In genomic region chr5:52588650-52589049, GRCm38 (mm10) we compare ENCODE assay signal across 28 mouse cellular contexts. TPM values are rescaled to one million over a fixed set of nuclear protein-coding genes. Genes with fewer than 3 reads are reported as not detected.
A peak's percentile ranks its signal among the peaks of the same experiment; 100 is the strongest.
DNase-seq lines count a peak whose midpoint lies in the region; ATAC-seq and TF ChIP-seq lines count a peak whose summit lies in the region.
"Had no signal": no experiment of that assay in that cellular context is flagged by ENCODE, and none has a peak within 500 bp of the region (broad histone marks: within the 10 kb centered on the region; RNA-seq: fewer than 3 reads in every experiment).

No protein-coding gene starts in this region.

- no peak for TF ChIP-seq EP300 in liver, postnatal 0 days (IDR thresholded peaks at IDR 0.05; ENCODE audit: low read depth)

- H3K27me3 ChIP-seq in liver, postnatal 0 days (ENCODE audit: insufficient read depth, low read length) = no peaks in the 10 kb centered on the region
- H3K27me3 ChIP-seq in liver, embryonic 11.5 days (replicated peaks; ENCODE audit: control insufficient read depth, insufficient read depth, low read length) = no peaks in the 10 kb centered on the region
- H3K27me3 ChIP-seq in kidney, adult 2 months (replicated peaks; ENCODE audit: control insufficient read depth, insufficient read depth, low read length) = no peaks in the 10 kb centered on the region
- no peaks in the 10 kb centered on the region for H3K27me3 ChIP-seq in kidney, postnatal 0 days (ENCODE audit: insufficient read depth, low read length)
- H3K27me3 ChIP-seq: embryonic facial prominence, embryonic 13.5 days; forebrain, embryonic 15.5 days; heart, embryonic 15.5 days; hindbrain, embryonic 12.5 days; limb, embryonic 15.5 days; Patski had no signal

- no peaks in the 10 kb centered on the region for H3K9me3 ChIP-seq in liver, postnatal 0 days (ENCODE audit: low read length)
- no peaks in the 10 kb centered on the region for H3K9me3 ChIP-seq in liver, embryonic 11.5 days (ENCODE audit: control insufficient read depth, low read length)
- no peaks in the 10 kb centered on the region for H3K9me3 ChIP-seq in kidney, postnatal 0 days (replicated peaks; ENCODE audit: low read length)
- H3K9me3 ChIP-seq: embryonic facial prominence, embryonic 13.5 days; forebrain, embryonic 10.5 days; forebrain, embryonic 15.5 days; heart, embryonic 10.5 days; heart, embryonic 15.5 days; hindbrain, embryonic 12.5 days; limb, embryonic 10.5 days; limb, embryonic 15.5 days had no signal

- 0 out of 2 replicates have a peak, but pooled peaks have one; percentile 36 for ATAC-seq in liver, postnatal 0 days
- ATAC-seq in liver, embryonic 11.5 days (replicated peaks; ENCODE audit: low FRiP score) = no peak
- ATAC-seq in kidney, postnatal 0 days (replicated peaks; ENCODE audit: low FRiP score, low read depth) = peak; percentile 80
- ATAC-seq: forebrain, embryonic 15.5 days; hindbrain, postnatal 0 days; Patski had no signal

- H3K4me3 ChIP-seq in liver, postnatal 0 days (ENCODE audit: low read depth, low read length) = no peak overlapping the region
- no peak overlapping the region for H3K4me3 ChIP-seq in liver, embryonic 11.5 days (ENCODE audit: low read depth, low read length)
- no peak overlapping the region for H3K4me3 ChIP-seq in kidney, adult 2 months (ENCODE audit: insufficient read depth, low read depth, low read length)
- H3K4me3 ChIP-seq in kidney, postnatal 0 days (replicated peaks; ENCODE audit: low read depth, low read length) = no peak overlapping the region
- H3K4me3 ChIP-seq: embryonic facial prominence, embryonic 13.5 days; forebrain, embryonic 10.5 days; forebrain, embryonic 15.5 days; heart, embryonic 10.5 days; heart, embryonic 15.5 days; hindbrain, embryonic 12.5 days; limb, embryonic 10.5 days; limb, embryonic 15.5 days had no signal

- no peaks in the 10 kb centered on the region for H3K4me1 ChIP-seq in liver, postnatal 0 days (ENCODE audit: insufficient read depth)
- no peaks in the 10 kb centered on the region for H3K4me1 ChIP-seq in liver, embryonic 11.5 days (replicated peaks; ENCODE audit: control insufficient read depth, insufficient read depth, low read length)
- H3K4me1 ChIP-seq in kidney, adult 2 months (ENCODE audit: control insufficient read depth, insufficient read depth, low read length) = peaks cover 14% of the 10 kb centered on the region; the same call in 1 of the 2 replicates
- H3K4me1 ChIP-seq in kidney, postnatal 0 days (replicated peaks; ENCODE audit: insufficient read depth, low read length) = no peaks in the 10 kb centered on the region
- H3K4me1 ChIP-seq: embryonic facial prominence, embryonic 13.5 days; forebrain, embryonic 10.5 days; forebrain, embryonic 15.5 days; heart, embryonic 10.5 days; hindbrain, embryonic 12.5 days; limb, embryonic 10.5 days; limb, embryonic 15.5 days had no signal

- WGBS in liver, postnatal 0 days (ENCODE audit: insufficient replicate concordance) = 59% methylated on average over 4 of the region's 4 CpGs
- 75% methylated on average over 4 of the region's 4 CpGs for WGBS in liver, embryonic 11.5 days
- WGBS in kidney, adult 2 months = 50% methylated on average over 4 of the region's 4 CpGs
- WGBS in kidney, postnatal 0 days = 70% methylated on average over 4 of the region's 4 CpGs

- no peak for TF ChIP-seq CTCF in liver, postnatal 0 days (IDR thresholded peaks at IDR 0.05; ENCODE audit: low read depth)
- no peak for TF ChIP-seq CTCF in kidney, adult 2 months (conservative IDR thresholded peaks at IDR 0.05; ENCODE audit: insufficient read depth, insufficient read length, low read depth, low read length)
- TF ChIP-seq CTCF in kidney, postnatal 0 days (IDR thresholded peaks at IDR 0.05; ENCODE audit: low read depth) = no peak

- no peak overlapping the region for H3K9ac ChIP-seq in liver, postnatal 0 days (replicated peaks)
- H3K9ac ChIP-seq in liver, embryonic 11.5 days (ENCODE audit: low read depth, low read length) = no peak overlapping the region
- H3K9ac ChIP-seq in kidney, postnatal 0 days (ENCODE audit: low read depth, low read length) = no peak overlapping the region
- H3K9ac ChIP-seq: embryonic facial prominence, embryonic 13.5 days; forebrain, embryonic 15.5 days; heart, embryonic 15.5 days; hindbrain, embryonic 12.5 days; limb, embryonic 15.5 days had no signal

- no peak for TF ChIP-seq POLR2A in kidney, adult 2 months (IDR thresholded peaks at IDR 0.05; ENCODE audit: low read depth, low read length)

- H3K4me2 ChIP-seq in liver, postnatal 0 days (ENCODE audit: low read depth, low read length) = no peak overlapping the region
- no peak overlapping the region for H3K4me2 ChIP-seq in liver, embryonic 11.5 days
- H3K4me2 ChIP-seq in kidney, postnatal 0 days (ENCODE audit: low read length) = no peak overlapping the region
- H3K4me2 ChIP-seq: embryonic facial prominence, embryonic 13.5 days; forebrain, embryonic 15.5 days; heart, embryonic 15.5 days; hindbrain, embryonic 12.5 days; limb, embryonic 15.5 days had no signal

- H3K27ac ChIP-seq in liver, postnatal 0 days (ENCODE audit: low read depth) = no peak overlapping the region
- no peak overlapping the region for H3K27ac ChIP-seq in liver, embryonic 11.5 days (ENCODE audit: low read depth, low read length)
- peak overlapping the region; percentile 75; the same call in 1 of the 2 replicates for H3K27ac ChIP-seq in kidney, adult 2 months (ENCODE audit: insufficient read depth, low read depth, low read length)
- 0 out of 2 replicates have a peak overlapping the region, but pooled peaks have one; percentile 19 for H3K27ac ChIP-seq in kidney, postnatal 0 days
- H3K27ac ChIP-seq: embryonic facial prominence, embryonic 13.5 days; forebrain, embryonic 10.5 days; forebrain, embryonic 15.5 days; heart, embryonic 10.5 days; heart, embryonic 15.5 days; hindbrain, embryonic 12.5 days; hindbrain, postnatal 0 days; limb, embryonic 10.5 days; limb, embryonic 15.5 days had no signal

- no peak for DNase-seq in liver, postnatal 0 days
- no peak for DNase-seq in liver, embryonic 11.5 days (ENCODE audit: low spot score)
- DNase-seq in kidney, adult 2 months = peak; percentile 83
- no peak for DNase-seq in kidney, postnatal 0 days (ENCODE audit: low spot score)
- DNase-seq in spleen, postnatal 4 days (ENCODE audit: low spot score in 2 of 2) = no peak
- no peak for DNase-seq in thymus, postnatal 0 days (ENCODE audit: low spot score)
- DNase-seq in layer of hippocampus, postnatal 14 days (ENCODE audit: low spot score in 2 of 2) = no peak
- DNase-seq: adrenal gland, postnatal 14 days; cerebellum, adult 11 months; cerebellum, postnatal 10 days; gastrocnemius, postnatal 25 days; layer of hippocampus, postnatal 36 days; midbrain, embryonic 14.5 days; retina, postnatal 1 day; right cerebral cortex, postnatal 25 days; thymus, postnatal 36 days had no signal

- no peaks in the 10 kb centered on the region for H3K36me3 ChIP-seq in liver, postnatal 0 days (replicated peaks; ENCODE audit: insufficient read depth, low read length)
- H3K36me3 ChIP-seq in liver, embryonic 11.5 days (ENCODE audit: control insufficient read depth, insufficient read depth, low read length) = no peaks in the 10 kb centered on the region
- no peaks in the 10 kb centered on the region for H3K36me3 ChIP-seq in kidney, adult 2 months (ENCODE audit: control insufficient read depth, insufficient read depth, low read length)
- no peaks in the 10 kb centered on the region for H3K36me3 ChIP-seq in kidney, postnatal 0 days (ENCODE audit: insufficient read depth, low read length)
- H3K36me3 ChIP-seq: embryonic facial prominence, embryonic 13.5 days; forebrain, embryonic 10.5 days; forebrain, embryonic 15.5 days; heart, embryonic 10.5 days; heart, embryonic 15.5 days; hindbrain, embryonic 12.5 days; limb, embryonic 10.5 days; limb, embryonic 15.5 days had no signal

RNA-seq across cellular contexts. Expression of gene Lgi2, which starts 22.4 kb away (rescaled TPM):
- 0.18 and 0.26 TPM in 2 replicates for polyA plus RNA-seq in liver, postnatal 0 days (2015; fragmentation: Nextera tagmentation; extraction: Ambion mirVana)
- polyA plus RNA-seq in liver, embryonic 11.5 days (2014; fragmentation: Nextera tagmentation; extraction: Ambion mirVana) = 0.84 and 1.0 TPM in 2 replicates
- 0.25 and 0.39 TPM in 2 replicates for polyA plus RNA-seq in kidney, adult 2 months (2012; rRNA removed)
- polyA plus RNA-seq in kidney, postnatal 0 days (2015; fragmentation: Nextera tagmentation; extraction: Ambion mirVana) = 3.8 and 4.2 TPM in 2 replicates
- polyA plus RNA-seq in thymus, postnatal 0 days (2015; fragmentation: Nextera tagmentation; extraction: Ambion mirVana) = 2.4 TPM in 2 replicates
- total RNA-seq in layer of hippocampus, postnatal 14 days (2021) = 10 to 100 TPM; 30.8 to 32.0 TPM
- total RNA-seq: common myeloid progenitor, adult 5-6 weeks; MEL had no signal

Comparison
In these comparisons a context has a peak if more than half of its experiments do, and no peak if none do; other contexts are left out.
1. H3K27ac ChIP-seq: peak in kidney, adult 2 months (single experiment) and kidney, postnatal 0 days (single experiment); none in liver, postnatal 0 days (single experiment) and liver, embryonic 11.5 days (single experiment).